Mouse (Mus musculus) ES-CJ7 (cell line): ENCODE data around the gene Acbd6.

Experiments
- DNase-seq: peaks from one replicate; pipeline ENCODE4 v3.0.0; 2011; ENCODE audit warnings: low read depth, low spot score

The Acbd6 gene

DNA sequence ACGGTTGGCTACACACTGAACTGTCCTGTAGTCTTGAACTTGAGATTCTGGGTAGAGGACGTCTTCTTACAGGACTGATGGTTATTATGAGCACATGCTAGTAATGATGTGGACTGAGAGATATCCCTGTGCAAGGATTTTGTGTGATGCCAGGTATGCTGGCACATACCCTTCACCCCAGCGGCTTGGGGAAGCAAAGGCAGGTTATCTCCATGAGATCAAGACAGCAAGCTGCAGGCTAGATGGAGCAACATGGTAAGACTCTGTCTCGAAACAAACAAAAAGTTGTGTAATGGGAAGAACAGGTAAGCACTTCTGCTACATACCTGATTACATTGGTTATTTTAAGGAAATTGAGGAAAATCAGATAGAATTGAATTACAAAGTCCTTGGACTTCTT lies 2.1 kb downstream of the Acbd6 start:
- no peak for DNase-seq

DNA sequence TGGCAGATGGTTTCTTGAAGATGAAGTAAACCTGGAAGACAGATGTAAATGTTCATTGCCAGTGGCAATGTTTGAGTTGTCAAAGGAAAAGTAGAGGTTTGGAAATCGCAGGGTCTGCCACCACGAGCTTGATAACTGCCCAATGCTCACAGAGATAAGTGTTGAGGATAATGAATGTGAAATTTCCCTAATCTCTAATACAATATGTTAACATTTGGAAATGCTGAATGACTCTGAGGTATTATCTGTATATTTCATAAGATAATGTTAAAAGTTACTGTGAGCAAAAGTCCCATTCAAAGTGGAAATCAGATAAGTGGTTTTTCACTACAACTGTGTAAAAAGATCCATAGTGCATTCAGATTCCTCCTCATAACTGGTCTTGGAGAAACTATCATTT lies 2.8 kb downstream of the Acbd6 start:
- DNase-seq, result no peak

DNA sequence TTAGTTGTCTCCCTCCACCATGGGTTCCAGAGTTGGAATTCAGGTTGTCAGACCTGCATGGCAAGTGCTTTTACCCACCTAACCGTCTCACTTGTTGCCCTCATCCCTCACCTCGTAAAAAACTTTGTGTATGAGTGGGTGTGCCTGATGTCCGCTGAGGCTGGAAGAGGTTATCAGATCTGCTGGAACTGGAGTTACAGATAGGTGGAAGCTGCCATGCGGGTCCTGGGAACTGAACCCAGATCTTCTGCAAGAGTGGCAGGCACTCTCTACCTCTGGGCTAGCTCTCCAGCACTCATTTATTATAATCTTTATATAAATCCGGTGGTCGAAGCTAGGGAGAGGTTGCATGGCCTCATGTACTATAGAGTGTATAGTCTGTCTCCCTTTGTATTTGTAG lies 4.3 kb downstream of the Acbd6 start:
- DNase-seq, result no peak

DNA sequence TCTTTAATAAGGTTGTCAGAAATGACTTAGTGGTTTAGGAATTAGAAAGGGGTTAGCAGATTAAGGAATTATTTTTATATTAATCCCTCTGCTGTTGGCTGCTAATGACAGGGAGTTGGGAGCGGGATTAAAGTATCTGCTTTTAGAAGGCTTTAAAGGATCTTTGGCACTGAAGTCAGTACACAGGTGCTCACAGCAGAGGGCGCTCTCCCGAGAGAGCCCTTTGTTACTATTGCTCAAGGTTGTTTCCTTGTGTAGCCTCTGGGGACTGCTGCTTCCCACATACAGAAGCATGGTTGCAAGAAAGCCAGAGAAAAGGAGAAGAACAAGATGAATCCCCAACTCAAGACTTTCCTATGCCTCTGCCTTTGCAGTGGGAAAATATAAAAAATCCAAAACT lies 6.8 kb downstream of the Acbd6 start:
- peak; percentile 89 for DNase-seq

DNA sequence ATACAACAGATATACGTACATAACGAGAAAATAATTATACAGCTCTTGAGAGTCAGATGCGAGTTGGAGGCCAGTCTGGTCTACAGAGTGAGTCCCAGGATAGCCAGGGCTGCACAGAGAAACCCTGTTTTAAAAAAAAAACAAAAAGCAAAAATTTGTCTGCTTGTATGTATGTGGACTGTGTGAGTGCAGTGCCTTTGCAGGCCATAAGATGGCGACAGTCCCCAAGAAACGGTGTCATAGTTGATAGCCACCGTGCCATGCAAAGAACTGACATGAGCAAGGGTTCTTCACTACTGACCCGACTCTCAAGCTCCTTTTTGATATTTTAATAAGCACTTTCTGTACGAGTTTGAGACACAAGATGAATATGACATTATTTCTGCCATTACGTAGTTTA lies 10.2 kb downstream of the Acbd6 start:
- DNase-seq, result peak; percentile 55

DNA sequence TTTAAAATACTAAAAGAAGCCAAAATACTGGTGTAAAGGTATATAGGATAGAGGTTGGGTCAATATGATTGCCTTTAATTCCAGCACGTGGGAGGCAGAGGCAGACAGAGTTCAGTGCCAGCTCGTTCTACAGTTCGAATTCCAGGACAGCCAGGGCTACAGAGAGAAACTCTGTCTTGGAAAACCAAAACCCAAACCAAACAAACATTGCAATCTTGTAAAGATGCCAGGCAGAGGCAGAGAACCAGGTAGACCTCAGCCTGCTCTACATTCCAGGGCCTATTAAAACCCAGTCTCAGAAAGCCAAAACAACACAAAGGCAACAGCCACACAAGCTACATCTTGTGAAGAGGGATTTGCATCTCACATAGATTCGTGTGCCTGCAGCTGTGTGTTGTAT lies 11.4 kb downstream of the Acbd6 start:
- no peak for DNase-seq

DNA sequence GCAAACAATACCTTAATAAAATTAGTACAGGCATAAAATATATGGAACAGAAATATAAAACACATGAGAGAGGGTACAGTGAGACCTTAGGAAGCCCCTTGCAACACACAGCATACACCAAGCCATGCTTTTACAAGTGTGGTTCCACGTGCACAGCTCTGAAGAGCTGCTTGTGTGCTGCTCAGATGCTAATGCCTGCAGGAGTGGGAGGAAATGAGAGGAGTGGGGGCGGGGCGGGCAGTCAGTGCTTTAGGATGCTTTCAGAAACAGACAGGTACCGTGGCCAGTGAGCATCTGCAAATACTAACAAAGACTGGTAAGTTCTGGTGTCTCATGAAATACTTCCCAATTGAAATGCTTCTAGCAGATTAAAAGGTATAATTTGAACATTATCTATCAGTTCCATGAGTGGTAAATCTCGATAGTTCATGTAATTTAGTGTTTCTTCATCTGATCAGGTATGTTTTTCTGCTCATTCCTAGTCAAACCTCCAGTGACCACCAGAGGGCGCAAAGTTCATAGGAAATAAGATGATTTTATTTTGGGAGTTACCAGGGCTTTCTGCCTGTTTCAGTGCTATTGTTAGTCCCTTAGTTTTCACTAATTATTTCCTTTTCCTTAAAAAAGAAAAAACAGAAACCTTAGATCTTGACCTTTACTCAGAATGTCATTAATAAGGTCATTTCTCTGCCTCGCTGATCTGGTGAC lies 17.2 kb downstream of the Acbd6 start:
- peak; percentile 76 for DNase-seq

DNA sequence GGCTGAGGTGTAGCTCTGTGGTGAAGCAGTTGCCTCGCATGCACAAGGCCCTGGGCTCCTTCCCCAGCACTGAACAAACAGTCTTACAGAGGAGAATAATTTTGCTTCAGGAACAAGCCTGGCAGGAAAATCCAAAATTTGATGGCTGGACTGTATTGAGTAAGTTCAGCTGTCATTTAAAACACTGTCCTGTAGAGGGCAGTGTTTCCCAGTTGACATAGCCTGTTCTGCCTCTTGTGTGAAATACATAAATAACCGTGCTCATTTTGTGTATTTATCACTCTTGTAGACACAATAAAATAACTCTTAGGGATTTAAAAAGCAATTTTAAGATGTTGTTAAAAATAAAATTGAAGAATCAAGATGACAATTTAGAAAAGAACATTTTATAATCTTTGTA lies 18.5 kb downstream of the Acbd6 start:
- DNase-seq, result peak; percentile 70

DNA sequence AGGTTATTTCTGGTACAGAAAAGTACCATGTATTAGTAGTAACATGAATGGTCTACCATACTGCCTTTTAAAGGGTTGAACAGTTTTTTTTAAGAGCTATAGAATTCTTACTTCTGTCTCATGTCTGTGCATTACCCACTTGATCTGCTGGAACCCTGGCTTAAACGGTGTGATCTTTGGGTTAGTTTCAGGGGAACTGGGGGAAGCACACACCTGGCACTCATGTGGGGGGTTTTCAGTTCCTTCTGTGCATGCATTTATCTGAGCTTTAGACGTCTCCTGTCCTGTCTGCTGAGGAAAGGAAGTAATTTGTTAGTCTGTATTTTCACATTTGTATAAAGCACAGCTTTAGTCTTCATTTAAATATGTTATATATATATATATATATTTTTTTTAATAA lies 19.4 kb downstream of the Acbd6 start:
- DNase-seq, result no peak

DNA sequence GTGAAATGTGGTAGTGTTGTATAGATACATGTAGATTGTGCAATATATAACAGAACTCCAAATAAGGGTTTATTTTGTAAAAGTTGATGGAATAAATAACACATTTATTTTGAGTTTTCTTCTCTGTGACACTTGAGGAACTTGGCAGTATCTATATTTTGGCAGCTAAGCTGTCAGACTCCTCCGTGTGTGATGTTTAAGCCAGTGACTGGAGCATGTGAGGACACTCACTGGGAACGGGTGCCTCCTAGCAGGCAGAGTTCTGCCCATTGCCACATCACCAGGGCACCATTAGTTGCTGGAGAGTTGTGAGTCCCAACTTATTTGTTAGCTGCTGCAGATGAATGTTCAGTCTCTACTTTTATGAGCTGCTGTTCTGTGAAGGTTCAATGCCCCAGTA lies 30.0 kb downstream of the Acbd6 start:
- DNase-seq, result no peak

DNA sequence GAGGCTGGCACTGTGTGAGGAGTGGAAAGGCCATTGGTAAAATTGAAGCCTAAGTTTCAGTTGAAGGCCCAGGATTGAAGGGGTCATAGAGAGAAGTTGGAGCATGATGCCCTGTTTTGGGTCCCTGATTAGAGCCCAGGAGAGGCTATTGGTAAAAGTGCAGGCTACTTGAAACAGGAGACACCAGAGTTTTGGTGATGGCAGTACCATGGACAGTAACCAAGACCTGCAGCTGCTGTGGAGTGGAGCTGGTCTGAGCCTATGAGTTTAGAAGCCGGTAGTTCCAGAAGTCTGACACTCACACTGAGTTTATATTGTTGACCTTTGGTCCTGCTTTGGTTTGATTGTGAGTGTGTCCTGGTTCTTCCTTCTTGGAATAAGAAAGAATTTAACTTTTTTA lies 36.2 kb downstream of the Acbd6 start:
- DNase-seq, result peak; percentile 55

DNA sequence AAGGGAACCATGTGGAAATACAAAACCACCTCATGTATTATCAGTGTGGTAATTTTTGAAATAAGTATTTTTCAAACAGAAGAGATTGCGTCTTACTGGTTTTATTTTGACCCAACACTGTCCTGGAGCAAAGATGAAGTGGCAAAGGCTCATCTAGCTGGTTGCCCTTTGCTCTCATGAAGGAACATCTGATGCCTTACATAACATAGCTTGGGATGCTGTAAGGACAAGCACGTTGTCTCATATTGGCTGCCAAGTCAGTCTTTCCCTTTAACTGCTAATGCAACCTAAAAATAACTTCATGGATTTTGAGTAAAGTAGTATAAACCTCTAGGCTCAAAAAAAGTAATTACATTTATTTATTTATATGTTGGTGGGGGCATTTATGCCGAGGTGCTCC lies 38.7 kb downstream of the Acbd6 start:
- no peak for DNase-seq

DNA sequence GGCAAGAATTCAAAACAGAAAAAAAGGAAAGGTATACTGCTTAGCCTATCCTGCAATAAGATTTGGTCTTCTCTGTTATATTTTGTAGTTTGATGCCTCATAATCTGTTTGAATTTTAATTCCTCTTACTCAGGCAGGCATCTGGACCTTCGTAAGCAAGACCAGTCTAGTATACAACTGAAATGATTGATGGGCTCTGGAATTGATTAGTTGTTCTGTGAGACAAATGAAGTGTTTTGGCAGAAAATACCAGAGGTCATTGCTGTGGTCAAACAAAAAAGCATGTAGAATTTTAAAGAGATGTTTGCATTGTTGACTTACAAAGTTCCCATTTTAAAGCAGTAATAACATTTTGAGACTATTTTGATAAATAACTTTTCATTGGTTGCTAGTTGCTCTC lies 46.8 kb downstream of the Acbd6 start:
- no peak for DNase-seq

DNA sequence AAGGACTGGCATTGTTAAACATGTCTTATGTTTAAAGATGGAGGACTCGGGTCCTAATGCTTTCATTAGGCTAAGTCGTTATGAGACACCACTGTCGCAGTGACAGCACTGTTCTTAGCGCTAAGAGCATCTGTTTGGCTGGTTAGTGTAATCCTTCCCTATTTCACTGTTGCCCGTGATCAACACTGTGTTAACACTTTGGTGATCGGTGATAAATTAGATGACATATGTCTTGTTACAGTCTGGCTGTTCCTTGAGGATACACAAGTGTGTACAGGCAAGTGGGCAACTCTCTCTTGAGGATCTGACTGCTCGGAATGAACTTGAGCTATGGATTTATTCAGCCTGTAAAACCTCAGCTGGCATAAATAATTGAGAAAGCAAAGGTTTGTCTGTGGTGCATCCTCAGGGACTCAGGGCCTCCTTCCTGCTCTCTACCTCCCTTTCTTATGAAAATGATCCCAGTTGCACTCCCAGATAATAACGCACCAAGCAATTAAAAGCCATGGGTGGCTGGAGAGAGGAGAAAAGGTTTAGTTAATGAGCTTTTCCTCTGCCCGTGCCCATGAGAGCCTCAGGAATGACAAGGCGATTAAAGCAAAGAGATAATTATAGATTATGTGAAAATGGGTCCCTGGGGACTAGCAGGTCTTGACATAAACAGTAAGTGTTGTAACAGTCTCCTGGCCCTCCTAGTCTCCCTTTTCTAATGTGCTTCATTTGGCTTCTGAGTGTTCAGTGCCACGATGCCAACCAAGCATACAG lies 47.7 kb downstream of the Acbd6 start:
- DNase-seq, result no peak

DNA sequence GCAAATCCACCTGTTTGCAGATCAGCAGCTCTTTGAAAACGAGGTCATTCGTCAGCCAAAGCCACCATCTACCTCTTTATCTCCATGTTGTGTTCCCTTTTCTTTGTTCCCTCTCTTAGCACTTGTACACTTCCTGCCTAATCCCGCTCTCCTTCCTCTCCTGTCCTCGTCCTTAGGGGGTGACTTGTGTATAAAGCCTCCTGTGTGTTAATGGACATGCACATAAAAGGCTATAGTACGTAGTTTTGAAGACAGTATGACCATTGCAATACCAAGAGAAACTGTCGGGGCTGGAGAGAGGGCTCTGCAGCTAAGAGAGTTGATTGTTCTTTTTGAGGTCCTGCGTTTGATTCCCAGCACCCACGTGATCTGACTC lies 48.2 kb downstream of the Acbd6 start:
- DNase-seq, result no peak

DNA sequence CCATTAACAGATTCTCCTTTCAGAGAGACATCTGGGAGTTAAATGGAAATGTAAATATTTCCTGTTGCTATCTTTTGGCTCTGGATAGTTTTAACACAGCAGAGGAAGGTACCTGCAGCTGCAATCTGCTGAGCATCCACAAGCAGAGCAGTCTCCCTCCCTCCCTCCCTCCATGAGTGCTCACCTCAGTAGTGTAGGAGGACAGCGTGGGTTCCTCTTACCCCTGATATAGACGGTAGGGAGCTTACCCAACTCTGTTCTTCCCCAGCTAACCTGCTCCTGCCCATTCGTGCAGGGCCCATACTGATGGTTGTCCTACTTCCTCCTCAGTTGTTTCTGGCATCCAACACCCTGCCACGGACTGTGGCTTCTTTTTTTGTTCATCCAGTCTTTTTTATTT lies 50.6 kb downstream of the Acbd6 start:
- no peak for DNase-seq

DNA sequence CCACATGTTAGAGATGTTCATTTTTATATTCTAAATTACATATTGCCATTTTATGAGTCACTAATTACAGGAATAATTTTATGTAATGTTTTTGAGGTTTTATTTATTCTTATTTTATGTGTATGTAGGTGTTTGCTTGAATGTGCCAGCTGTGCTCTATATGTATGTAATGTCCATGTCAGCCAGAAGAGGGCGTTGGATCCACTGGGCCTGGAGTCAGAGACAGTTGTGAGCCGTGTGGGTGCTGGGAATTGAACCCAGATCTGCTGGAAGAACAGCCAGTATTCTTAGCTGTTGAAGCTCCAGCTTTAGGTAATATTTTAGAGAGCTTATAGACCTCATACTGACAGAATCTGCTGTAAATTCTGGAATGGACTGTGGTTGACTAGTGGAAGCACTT lies 56.5 kb downstream of the Acbd6 start:
- peak; percentile 50 for DNase-seq

DNA sequence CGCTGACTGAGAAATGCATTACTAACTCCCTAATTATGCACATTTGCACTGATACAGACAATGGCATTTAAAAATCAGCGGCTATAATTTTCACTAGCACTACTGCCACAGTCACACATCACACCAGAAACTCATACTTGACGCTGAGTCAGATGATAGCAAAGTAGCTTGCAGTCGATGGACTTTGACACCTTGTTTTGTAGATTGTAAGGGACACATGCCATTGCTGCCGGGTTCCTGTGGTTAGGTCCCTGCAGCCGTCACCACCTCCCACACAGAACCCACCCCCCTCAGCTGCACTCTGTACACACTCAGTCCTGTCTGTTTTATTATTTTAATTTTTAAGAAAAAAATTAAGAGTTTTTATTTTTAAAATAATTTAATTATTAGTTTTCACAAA lies 63.2 kb downstream of the Acbd6 start:
- DNase-seq, result no peak

DNA sequence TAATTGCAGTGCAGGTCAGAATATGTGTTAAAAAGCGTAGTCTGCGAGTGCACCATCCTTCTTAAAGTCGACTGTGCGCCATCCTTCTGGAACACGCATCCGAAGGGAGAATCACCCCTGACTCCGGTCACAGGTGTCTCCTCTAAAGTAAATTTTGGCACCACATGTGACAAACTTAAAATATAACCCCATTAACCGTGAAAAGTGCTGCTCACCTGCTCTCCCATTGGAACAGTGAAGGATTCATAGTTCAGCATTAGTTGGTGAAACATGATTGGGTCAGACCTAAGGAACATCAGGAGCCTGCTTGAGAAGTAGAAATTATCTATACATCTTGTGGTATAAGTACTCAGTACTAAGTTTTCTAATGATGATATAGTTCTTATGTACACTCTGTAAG lies 65.3 kb downstream of the Acbd6 start:
- no peak for DNase-seq

DNA sequence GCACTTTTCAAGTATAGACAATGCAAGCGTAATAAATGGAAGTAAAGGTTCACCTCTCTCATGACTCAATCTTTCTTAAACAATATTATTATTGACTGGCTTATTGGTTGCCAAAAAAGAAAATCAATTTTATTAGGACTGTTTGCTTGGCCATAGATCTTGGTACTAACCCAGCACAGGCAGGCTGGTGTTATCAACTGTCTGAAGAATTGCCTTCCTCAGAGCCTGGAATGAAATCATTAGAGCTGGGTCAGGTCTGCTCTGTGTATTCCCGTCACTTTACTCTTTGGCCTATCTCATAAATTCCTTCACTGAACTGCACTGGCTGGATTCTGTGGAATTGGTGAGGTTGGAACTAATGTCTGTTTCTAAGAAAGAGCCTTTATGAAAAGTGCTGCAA lies 69.8 kb downstream of the Acbd6 start:
- DNase-seq, result no peak

DNA sequence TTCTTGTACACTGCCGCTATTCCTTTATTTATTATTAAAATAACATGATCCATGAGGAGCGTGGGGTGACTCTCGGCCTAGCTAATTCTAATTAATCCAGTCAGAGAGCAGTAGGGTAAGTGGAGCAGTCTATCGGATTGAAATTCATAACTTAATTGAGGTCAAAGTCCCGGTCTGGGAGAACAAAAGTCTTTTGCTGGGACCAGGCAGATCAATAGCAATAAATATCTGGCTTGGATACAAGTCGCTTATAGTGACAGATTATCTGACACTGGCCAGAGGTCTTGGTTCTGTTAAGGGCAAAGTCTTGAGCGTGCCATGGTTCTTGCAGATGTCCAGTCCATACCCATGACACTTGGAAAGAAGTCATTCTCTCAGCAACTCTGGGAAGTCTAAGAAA lies 78.7 kb downstream of the Acbd6 start:
- DNase-seq, result no peak

DNA sequence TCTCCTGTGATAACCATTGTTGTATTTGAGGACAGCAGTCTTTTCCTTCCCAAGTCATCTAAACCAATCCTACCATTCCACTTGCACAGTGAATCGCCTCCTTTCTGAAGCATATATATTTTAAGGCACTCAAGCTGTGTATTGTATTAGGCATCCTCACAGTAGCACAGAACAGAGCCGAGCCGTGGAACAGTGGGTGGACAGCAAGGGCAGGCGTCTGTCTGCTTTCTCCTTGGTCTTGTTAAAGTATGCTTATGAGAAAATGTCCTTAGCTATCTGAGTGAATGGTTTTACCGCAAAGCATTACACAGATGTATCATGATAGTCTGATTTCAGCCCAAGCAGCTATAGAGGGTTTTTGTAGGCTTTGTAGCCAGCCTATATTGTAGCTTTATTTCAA lies 87.9 kb downstream of the Acbd6 start:
- DNase-seq, result no peak
